Mouse (Mus musculus) A20 (cell line): ENCODE measurements at regions not wholly inside any gene's neighbourhood (a gene's known extent, or its start where the extent isn't known, plus 50 kb on each side); places are given as distances from the start of the nearest gene placed in this dataset.
"Not testable (repeated sequence)": the region's sequence is repeated elsewhere in the genome, so short reads cannot be mapped to it uniquely, and the experiment has no call there.

Source experiments
- DNase-seq: peaks from one replicate; pipeline ENCODE4 v3.0.0-alpha.2; 2011; ENCODE audit warnings: low read depth, low spot score

- DNase-seq, result not testable (repeated sequence)
These were observed 116.8 kb downstream of the Rfpl4b start for GRCm38 (mm10) chr10:38704762-38705130.

- DNase-seq, result no peak
These were observed 117.4 kb downstream of the Rfpl4b start for GRCm38 (mm10) chr10:38703954-38704761.

- DNase-seq, result no peak
These were observed 144.1 kb downstream of the Rfpl4b start for GRCm38 (mm10) chr10:38677453-38677852.

- DNase-seq, result no peak
These were observed 153.0 kb downstream of the Rfpl4b start for GRCm38 (mm10) chr10:38668610-38669009.

- DNase-seq, result no peak
These were observed 153.7 kb downstream of the Rfpl4b start for GRCm38 (mm10) chr10:38667841-38668240.

GRCm38 (mm10) chr10:38635695-38636094 is 185.9 kb downstream of the Rfpl4b start:
- peak; percentile 26 for DNase-seq

GRCm38 (mm10) chr10:38629907-38630505 is 191.6 kb downstream of the Rfpl4b start:
- DNase-seq, result no peak

GRCm38 (mm10) chr10:38623399-38623798 is 198.2 kb downstream of the Rfpl4b start:
- DNase-seq, result peak; percentile 77

- no peak for DNase-seq
These were observed 211.7 kb downstream of the Rfpl4b start for GRCm38 (mm10) chr10:38609606-38610510.

- no peak for DNase-seq
These were observed 235.5 kb downstream of the Rfpl4b start for GRCm38 (mm10) chr10:38586061-38586460.

GRCm38 (mm10) chr10:38575726-38576125 is 245.9 kb downstream of the Rfpl4b start:
- no peak for DNase-seq

- no peak for DNase-seq
These were observed 247.9 kb downstream of the Rfpl4b start for GRCm38 (mm10) chr10:38573728-38574127.

GRCm38 (mm10) chr10:38573146-38573545 is 248.4 kb downstream of the Rfpl4b start:
- DNase-seq, result no peak

GRCm38 (mm10) chr10:38567270-38567669 is 254.3 kb downstream of the Rfpl4b start:
- DNase-seq, result no peak

GRCm38 (mm10) chr10:38566361-38566760 is 255.2 kb downstream of the Rfpl4b start:
- no peak for DNase-seq

- no peak for DNase-seq
These were observed 266.5 kb downstream of the Rfpl4b start for GRCm38 (mm10) chr10:38555040-38555439.

- peak; percentile 24 for DNase-seq
These were observed 267.6 kb downstream of the Rfpl4b start for GRCm38 (mm10) chr10:38553688-38554680.

GRCm38 (mm10) chr10:38553326-38553687 is 268.3 kb downstream of the Rfpl4b start:
- no peak for DNase-seq

- no peak for DNase-seq
These were observed 269.1 kb downstream of the Rfpl4b start for GRCm38 (mm10) chr10:38552350-38553076.

GRCm38 (mm10) chr10:38540031-38540430 is 281.5 kb downstream of the Rfpl4b start:
- no peak for DNase-seq
